Mouse (Mus musculus) ES-Bruce4 (cell line): ENCODE measurements around the gene Meltf. TPM values are rescaled to one million over a fixed set of nuclear protein-coding genes. Genes with fewer than 3 reads are reported as not detected.

Experiments
- H3K27ac ChIP-seq: 2 replicates; pipeline ENCODE4 v1.5.1; 2012; ENCODE audit warnings: low read length, inconsistent platforms; ENCODE audit not compliant: insufficient read depth
- H3K27me3 ChIP-seq: 2 replicates; pipeline ENCODE4 v1.6.1; 2012; ENCODE audit warnings: mild to moderate bottlenecking, low read length, inconsistent platforms; ENCODE audit not compliant: control insufficient read depth, poor library complexity, insufficient read depth, severe bottlenecking
- H3K36me3 ChIP-seq: 2 replicates; pipeline ENCODE4 v1.6.1; 2012; ENCODE audit warnings: inconsistent platforms, mild to moderate bottlenecking, low read length, moderate library complexity; ENCODE audit not compliant: control insufficient read depth, poor library complexity, insufficient read depth, severe bottlenecking
- H3K4me1 ChIP-seq: one replicate; pipeline ENCODE4 v1.8.1; 2011; ENCODE audit warnings: low read length; ENCODE audit not compliant: control insufficient read depth, insufficient read depth
- H3K4me3 ChIP-seq: 2 replicates; pipeline ENCODE4 v1.5.1; 2011; ENCODE audit warnings: low read depth, mild to moderate bottlenecking, low read length
- H3K9ac ChIP-seq: 2 replicates; pipeline ENCODE4 v1.6.1; 2012; ENCODE audit warnings: low read depth, mild to moderate bottlenecking, inconsistent platforms; ENCODE audit not compliant: poor library complexity, severe bottlenecking
- H3K9me3 ChIP-seq: replicated peaks from 2 replicates; pipeline ENCODE4 v1.6.1; 2012; ENCODE audit warnings: mild to moderate bottlenecking, low read length, inconsistent platforms; ENCODE audit not compliant: control insufficient read depth, poor library complexity, insufficient read depth, severe bottlenecking
- CTCF ChIP-seq: IDR thresholded peaks from one replicate; pipeline ENCODE4 v1.8.1; 2011; ENCODE audit warnings: low read depth, low read length
- EP300 ChIP-seq: IDR thresholded peaks from 2 replicates; pipeline ENCODE4 v1.6.1; 2011; ENCODE audit warnings: low read depth, low read length; ENCODE audit not compliant: insufficient read depth
- POLR2A ChIP-seq: IDR thresholded peaks from one replicate; pipeline ENCODE4 v1.8.1; 2011; ENCODE audit warnings: low read length; ENCODE audit not compliant: insufficient read depth
- polyA plus RNA-seq: library from polyadenylated mRNA; stranded (reverse); fragments of >200 nt; gene quantifications from 2 replicates; pipeline ENCODE4 v1.2.4, GENCODE M21; 2011; ENCODE audit warnings: low read depth; ENCODE audit not compliant: missing spikeins, insufficient read depth, insufficient read length

Meltf gene
- polyA plus RNA-seq, 1 experiment = not detected

DNA sequence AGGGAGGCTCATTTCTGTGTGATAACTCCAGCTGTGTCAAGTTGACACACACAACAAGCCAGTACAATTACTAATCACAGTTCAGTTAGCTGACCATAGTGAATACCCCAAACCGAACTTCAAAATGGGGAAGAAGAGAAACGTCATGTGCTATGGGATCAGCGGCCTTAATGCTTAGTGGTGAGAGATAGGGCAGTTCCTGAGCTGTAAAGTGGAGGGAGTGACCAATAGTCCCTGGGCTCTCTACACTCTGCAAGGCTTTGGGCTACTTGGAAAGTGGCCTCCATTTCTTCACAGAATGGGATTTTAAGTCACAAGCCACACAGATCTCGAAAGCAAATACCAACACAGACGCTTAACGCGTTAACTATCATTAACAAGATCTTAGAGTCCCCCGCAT is 68.7 kb downstream of the Meltf start:
- H3K4me1 ChIP-seq = no peaks in the 10 kb centered on the region
- peak overlapping the region; percentile 72 for H3K9ac ChIP-seq
- no peak overlapping the region for H3K27ac ChIP-seq
- peak overlapping the region; percentile 77 for H3K4me3 ChIP-seq
- peaks cover 6% of the 10 kb centered on the region for H3K36me3 ChIP-seq
- no peaks in the 10 kb centered on the region for H3K27me3 ChIP-seq
- TF ChIP-seq POLR2A = no peak
- no peak for TF ChIP-seq CTCF
- TF ChIP-seq EP300 = no peak
- H3K9me3 ChIP-seq = no peaks in the 10 kb centered on the region

DNA sequence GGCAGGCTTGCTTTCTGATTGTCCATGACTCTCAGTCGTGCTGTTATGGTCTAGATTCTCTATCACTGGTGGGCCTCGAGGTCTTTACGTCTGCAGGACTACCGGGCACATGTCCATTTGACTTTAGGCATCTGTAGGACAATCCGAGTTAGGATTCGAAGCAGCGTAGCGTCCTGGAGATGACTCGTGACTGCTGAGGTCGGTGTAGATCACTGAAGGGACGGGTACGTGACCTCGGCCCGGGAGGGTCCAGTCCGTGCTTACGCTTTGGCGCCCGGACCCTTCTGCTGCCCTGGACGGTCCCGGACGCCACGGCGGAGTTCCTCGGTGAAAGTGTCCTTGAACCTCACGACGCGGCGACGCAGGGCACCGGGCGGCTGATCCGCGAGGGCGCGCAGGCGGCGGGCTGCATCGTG is 69.3 kb downstream of the Meltf start:
- Histone ChIP-seq H3K9me3 (no peaks in the 10 kb centered on the region), H3K9ac (peak overlapping the region; percentile 72), H3K4me3 (peak overlapping the region; percentile 77), H3K27me3 (no peaks in the 10 kb centered on the region), H3K4me1 (no peaks in the 10 kb centered on the region), H3K36me3 (peaks cover 6% of the 10 kb centered on the region), H3K27ac (no peak overlapping the region)
- no peak for TF ChIP-seq CTCF

DNA sequence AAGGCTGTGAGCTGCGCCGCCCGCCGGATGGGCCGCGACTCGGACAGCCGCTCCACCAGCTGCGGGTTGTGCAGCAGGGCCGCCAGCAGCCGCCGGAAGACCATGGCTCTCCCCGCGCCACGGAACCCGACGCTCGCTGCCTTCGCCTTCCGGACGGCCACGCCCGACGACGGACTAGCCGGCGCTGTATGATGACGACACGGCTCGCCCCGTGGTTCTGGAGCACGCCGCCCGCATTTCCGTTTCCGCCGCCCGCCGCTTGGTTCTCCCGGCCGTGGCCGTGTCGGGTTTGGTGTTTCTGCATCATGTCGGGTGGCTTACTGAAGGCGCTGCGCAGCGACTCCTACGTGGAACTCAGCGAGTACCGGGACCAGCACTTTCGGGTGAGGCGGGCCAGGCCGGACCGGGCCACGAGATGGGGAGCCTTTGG is 69.8 kb downstream of the Meltf start, which contains the start of the genes 0610012G03Rik and Ncbp2:
Gene 0610012G03Rik, minus strand, starts transcription at position 150 of the 430 bp plus-strand sequence.
Gene Ncbp2, plus strand, starts transcription at position 169 of the 430 bp plus-strand sequence.
- TF ChIP-seq EP300 = no peak
- TF ChIP-seq POLR2A = peak; percentile 34
- TF ChIP-seq CTCF = no peak
- peaks cover 6% of the 10 kb centered on the region for H3K36me3 ChIP-seq
- no peaks in the 10 kb centered on the region for H3K27me3 ChIP-seq
- H3K27ac ChIP-seq = no peak within 1 kb of the TSS
- no peaks in the 10 kb centered on the region for H3K4me1 ChIP-seq
- H3K9me3 ChIP-seq = no peaks in the 10 kb centered on the region
- H3K4me3 ChIP-seq = peak within 1 kb of the TSS; percentile 77
- H3K9ac ChIP-seq = peak within 1 kb of the TSS; percentile 72

Other genes starting within 250 kb of the Meltf start
- gene Dlg1, start 215.4 kb upstream of the Meltf start, polyA plus RNA-seq = 150 and 154 TPM in 2 replicates
- gene Pigz, start 55.0 kb downstream of the Meltf start, polyA plus RNA-seq = not detected in 2 replicates
- gene 0610012G03Rik, start 69.7 kb downstream of the Meltf start, polyA plus RNA-seq = 15.6 and 17.7 TPM in 2 replicates
- 84.8 and 90.2 TPM in 2 replicates for gene Ncbp2, start 69.7 kb downstream of the Meltf start, polyA plus RNA-seq
- gene Senp5, start 124.5 kb downstream of the Meltf start, polyA plus RNA-seq = 23.5 and 25.6 TPM in 2 replicates
- gene Pak2, start 200.5 kb downstream of the Meltf start, polyA plus RNA-seq = 76.8 and 81.0 TPM in 2 replicates
- gene Pigx, start 220.9 kb downstream of the Meltf start, polyA plus RNA-seq = 69.1 and 69.2 TPM in 2 replicates
- gene Cep19, start 221.0 kb downstream of the Meltf start, polyA plus RNA-seq = 12.7 and 13.0 TPM in 2 replicates